Mouse (Mus musculus): ENCODE measurements at regions not wholly inside any gene's neighbourhood (a gene's known extent, or its start where the extent isn't known, plus 50 kb on each side); places are given as distances from the start of the nearest gene placed in this dataset.

DNA sequence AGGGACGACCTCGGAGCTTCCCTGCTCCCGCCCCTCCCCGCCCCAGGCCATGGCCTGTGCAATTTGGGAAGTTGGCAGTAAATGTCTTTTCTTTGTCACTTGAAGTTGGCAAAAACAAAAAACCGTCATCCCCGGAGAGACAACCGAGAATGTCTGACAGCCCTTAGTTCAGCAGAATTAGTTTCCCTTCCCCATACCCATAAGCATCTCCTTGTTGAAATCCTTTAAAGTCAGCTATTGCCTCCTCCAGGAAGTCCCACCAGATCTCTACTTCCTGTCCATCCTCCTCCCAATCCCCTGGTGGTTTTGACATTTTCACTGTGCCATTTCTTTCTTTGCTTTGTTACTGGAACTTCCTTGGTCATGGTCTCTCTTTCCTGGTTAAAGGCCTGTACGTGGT is 54.8 kb downstream of the Foxb1 start:
- Histone ChIP-seq H3K9ac (ENCODE audit: low read length) (no peak overlapping the region), H3K36me3 (ENCODE audit: control insufficient read depth, insufficient read depth, low read length) (no peaks in the 10 kb centered on the region), H3K4me2 (ENCODE audit: low read length) (no peak overlapping the region), H3K4me1 (replicated peaks; ENCODE audit: control insufficient read depth, insufficient read depth, low read length) (no peaks in the 10 kb centered on the region), H3K9me3 (ENCODE audit: control insufficient read depth, low read length) (no peaks in the 10 kb centered on the region), H3K27me3 (replicated peaks; ENCODE audit: control insufficient read depth, insufficient read depth, low read length) (no peaks in the 10 kb centered on the region), H3K27ac (ENCODE audit: low read depth) (no peak overlapping the region), H3K4me3 (ENCODE audit: low read depth, low read length) (no peak overlapping the region)
- no peak for DNase-seq (ENCODE audit: low spot score)
- 82% methylated on average over 8 of the region's 8 CpGs for WGBS
- no peak for ATAC-seq (replicated peaks; ENCODE audit: low FRiP score, low TSS enrichment, low read depth)

DNA sequence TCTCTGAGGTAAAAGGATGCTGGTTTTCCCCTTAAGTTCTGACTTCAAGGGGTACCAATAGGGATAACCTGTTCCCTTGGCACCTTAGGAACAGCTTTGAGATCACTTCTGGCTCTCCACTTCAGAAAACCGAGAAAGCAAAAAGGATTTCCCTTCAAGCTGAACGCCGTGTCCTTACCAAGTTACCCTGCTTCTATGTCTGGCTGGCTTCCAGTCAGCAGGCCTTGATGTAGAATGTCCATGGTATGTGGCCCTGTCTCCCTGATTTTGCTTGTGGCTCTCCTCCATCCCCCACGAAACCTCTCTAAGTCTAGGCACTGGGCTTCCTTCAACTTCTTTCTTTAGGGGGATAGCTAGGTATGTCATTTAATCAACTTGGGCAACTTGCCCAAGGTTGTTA is 55.7 kb downstream of the Foxb1 start:
- 81% methylated on average over 4 of the region's 4 CpGs for WGBS
- no peak overlapping the region for H3K9ac ChIP-seq (ENCODE audit: low read length)
- DNase-seq (ENCODE audit: low spot score) (no peak), ATAC-seq (replicated peaks; ENCODE audit: low FRiP score, low TSS enrichment, low read depth) (no peak)
- no peaks in the 10 kb centered on the region for H3K36me3 ChIP-seq (ENCODE audit: control insufficient read depth, insufficient read depth, low read length)
- no peak overlapping the region for H3K4me2 ChIP-seq (ENCODE audit: low read length)
- H3K27me3 ChIP-seq (replicated peaks; ENCODE audit: control insufficient read depth, insufficient read depth, low read length) = no peaks in the 10 kb centered on the region
- no peak overlapping the region for H3K27ac ChIP-seq (ENCODE audit: low read depth)
- no peaks in the 10 kb centered on the region for H3K4me1 ChIP-seq (replicated peaks; ENCODE audit: control insufficient read depth, insufficient read depth, low read length)
- H3K9me3 ChIP-seq (ENCODE audit: control insufficient read depth, low read length) = no peaks in the 10 kb centered on the region
- no peak overlapping the region for H3K4me3 ChIP-seq (ENCODE audit: low read depth, low read length)

GRCm38 (mm10) chr9:69703731-69704130 is 57.0 kb downstream of the Foxb1 start:
- Histone ChIP-seq H3K4me3 (ENCODE audit: low read depth, low read length) (no peak overlapping the region), H3K9me3 (ENCODE audit: control insufficient read depth, low read length) (no peaks in the 10 kb centered on the region), H3K27me3 (replicated peaks; ENCODE audit: control insufficient read depth, insufficient read depth, low read length) (no peaks in the 10 kb centered on the region), H3K4me1 (replicated peaks; ENCODE audit: control insufficient read depth, insufficient read depth, low read length) (no peaks in the 10 kb centered on the region), H3K4me2 (ENCODE audit: low read length) (no peak overlapping the region), H3K9ac (ENCODE audit: low read length) (no peak overlapping the region), H3K27ac (ENCODE audit: low read depth) (no peak overlapping the region), H3K36me3 (ENCODE audit: control insufficient read depth, insufficient read depth, low read length) (no peaks in the 10 kb centered on the region)
- DNase-seq (ENCODE audit: low spot score) = no peak
- ATAC-seq (replicated peaks; ENCODE audit: low FRiP score, low TSS enrichment, low read depth) = no peak
- WGBS = 63% methylated on average over 7 of the region's 7 CpGs

GRCm38 (mm10) chr9:69702156-69702928 is 58.4 kb downstream of the Foxb1 start:
- Histone ChIP-seq H3K9me3 (ENCODE audit: control insufficient read depth, low read length) (no peaks in the 10 kb centered on the region), H3K27me3 (replicated peaks; ENCODE audit: control insufficient read depth, insufficient read depth, low read length) (no peaks in the 10 kb centered on the region), H3K27ac (ENCODE audit: low read depth) (no peak overlapping the region), H3K9ac (ENCODE audit: low read length) (no peak overlapping the region), H3K4me2 (ENCODE audit: low read length) (no peak overlapping the region), H3K4me3 (ENCODE audit: low read depth, low read length) (no peak overlapping the region), H3K36me3 (ENCODE audit: control insufficient read depth, insufficient read depth, low read length) (no peaks in the 10 kb centered on the region), H3K4me1 (replicated peaks; ENCODE audit: control insufficient read depth, insufficient read depth, low read length) (no peaks in the 10 kb centered on the region)
- no peak for ATAC-seq (replicated peaks; ENCODE audit: low FRiP score, low TSS enrichment, low read depth)
- WGBS = 78% methylated on average over 8 of the region's 8 CpGs
- no peak for DNase-seq (ENCODE audit: low spot score)

- H3K36me3 ChIP-seq (ENCODE audit: control insufficient read depth, insufficient read depth, low read length) = no peaks in the 10 kb centered on the region
- 74% methylated on average over 9 of the region's 9 CpGs for WGBS
These were observed 60.0 kb downstream of the Foxb1 start for GRCm38 (mm10) chr9:69700696-69701095.

GRCm38 (mm10) chr9:69691756-69692155 is 69.0 kb downstream of the Foxb1 start:
- 81% methylated on average over 3 of the region's 3 CpGs for WGBS
- H3K4me3 ChIP-seq (ENCODE audit: low read depth, low read length) = no peak overlapping the region
- no peak overlapping the region for H3K27ac ChIP-seq (ENCODE audit: low read depth)
- H3K36me3 ChIP-seq (ENCODE audit: control insufficient read depth, insufficient read depth, low read length) = no peaks in the 10 kb centered on the region
- H3K27me3 ChIP-seq (replicated peaks; ENCODE audit: control insufficient read depth, insufficient read depth, low read length) = 0 out of 2 replicates have a peak, but pooled peaks cover 1% of the 10 kb centered on the region
- H3K9me3 ChIP-seq (ENCODE audit: control insufficient read depth, low read length) = no peaks in the 10 kb centered on the region
- ATAC-seq (replicated peaks; ENCODE audit: low FRiP score, low TSS enrichment, low read depth) (no peak), DNase-seq (ENCODE audit: low spot score) (no peak)
- no peak overlapping the region for H3K4me2 ChIP-seq (ENCODE audit: low read length)
- no peak overlapping the region for H3K9ac ChIP-seq (ENCODE audit: low read length)
- H3K4me1 ChIP-seq (replicated peaks; ENCODE audit: control insufficient read depth, insufficient read depth, low read length) = no peaks in the 10 kb centered on the region

More at GRCm38 (mm10) chr9:69700696-69701095, 60.0 kb downstream of the Foxb1 start:
- H3K9ac ChIP-seq (ENCODE audit: low read length) = no peak overlapping the region
- no peak overlapping the region for H3K4me3 ChIP-seq (ENCODE audit: low read depth, low read length)
- DNase-seq (ENCODE audit: low spot score) (no peak), ATAC-seq (replicated peaks; ENCODE audit: low FRiP score, low TSS enrichment, low read depth) (no peak)
- H3K4me2 ChIP-seq (ENCODE audit: low read length) = no peak overlapping the region
- no peaks in the 10 kb centered on the region for H3K4me1 ChIP-seq (replicated peaks; ENCODE audit: control insufficient read depth, insufficient read depth, low read length)
- no peaks in the 10 kb centered on the region for H3K27me3 ChIP-seq (replicated peaks; ENCODE audit: control insufficient read depth, insufficient read depth, low read length)
- no peak overlapping the region for H3K27ac ChIP-seq (ENCODE audit: low read depth)
- H3K9me3 ChIP-seq (ENCODE audit: control insufficient read depth, low read length) = no peaks in the 10 kb centered on the region

- H3K9ac ChIP-seq (ENCODE audit: low read length) = no peak overlapping the region
- no peak for DNase-seq (ENCODE audit: low spot score)
- H3K27ac ChIP-seq (ENCODE audit: low read depth) = no peak overlapping the region
- H3K9me3 ChIP-seq (ENCODE audit: control insufficient read depth, low read length) = no peaks in the 10 kb centered on the region
- H3K27me3 ChIP-seq (replicated peaks; ENCODE audit: control insufficient read depth, insufficient read depth, low read length) = 0 out of 2 replicates have a peak, but pooled peaks cover 4% of the 10 kb centered on the region
- no peak for ATAC-seq (replicated peaks; ENCODE audit: low FRiP score, low TSS enrichment, low read depth)
- H3K4me2 ChIP-seq (ENCODE audit: low read length) = no peak overlapping the region
- 22% methylated on average over 12 of the region's 12 CpGs for WGBS
- H3K4me3 ChIP-seq (ENCODE audit: low read depth, low read length) = no peak overlapping the region
- no peaks in the 10 kb centered on the region for H3K36me3 ChIP-seq (ENCODE audit: control insufficient read depth, insufficient read depth, low read length)
- no peaks in the 10 kb centered on the region for H3K4me1 ChIP-seq (replicated peaks; ENCODE audit: control insufficient read depth, insufficient read depth, low read length)
These were observed 73.2 kb downstream of the Foxb1 start for GRCm38 (mm10) chr9:69687349-69688123.

DNA sequence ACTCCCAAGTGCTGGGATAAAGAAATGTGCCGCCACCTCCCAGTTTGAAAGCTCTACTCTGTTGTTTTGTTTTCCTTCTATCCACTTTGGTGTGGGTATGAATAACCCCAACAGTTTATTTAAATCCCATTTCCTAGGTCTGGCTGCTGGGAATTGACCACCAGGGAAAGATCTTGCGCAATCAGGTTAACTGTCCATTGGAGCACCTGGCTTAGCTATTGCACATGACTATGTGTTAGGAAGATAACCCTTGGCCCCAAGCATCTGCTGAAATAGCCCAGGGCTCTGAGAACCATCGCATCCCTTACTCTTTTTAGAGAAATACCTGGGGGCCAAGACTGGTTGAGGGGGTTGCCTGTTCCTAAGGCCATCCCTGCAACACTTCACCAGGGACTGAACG is 74.0 kb downstream of the Foxb1 start:
- H3K27ac ChIP-seq (ENCODE audit: low read depth) = no peak overlapping the region
- no peaks in the 10 kb centered on the region for H3K9me3 ChIP-seq (ENCODE audit: control insufficient read depth, low read length)
- ATAC-seq (replicated peaks; ENCODE audit: low FRiP score, low TSS enrichment, low read depth) (no peak), DNase-seq (ENCODE audit: low spot score) (no peak)
- WGBS = 63% methylated on average over 4 of the region's 4 CpGs
- no peak overlapping the region for H3K4me3 ChIP-seq (ENCODE audit: low read depth, low read length)
- H3K4me1 ChIP-seq (replicated peaks; ENCODE audit: control insufficient read depth, insufficient read depth, low read length) = no peaks in the 10 kb centered on the region
- 0 out of 2 replicates have a peak, but pooled peaks cover 4% of the 10 kb centered on the region for H3K27me3 ChIP-seq (replicated peaks; ENCODE audit: control insufficient read depth, insufficient read depth, low read length)
- no peak overlapping the region for H3K4me2 ChIP-seq (ENCODE audit: low read length)
- no peak overlapping the region for H3K9ac ChIP-seq (ENCODE audit: low read length)
- no peaks in the 10 kb centered on the region for H3K36me3 ChIP-seq (ENCODE audit: control insufficient read depth, insufficient read depth, low read length)
